Mouse (Mus musculus) cerebellum, adult 2 months (tissue): ENCODE data around the gene Nod2.

Experiments used
- CTCF ChIP-seq: fragments of 200-500 bp; IDR thresholded peaks from 2 replicates; pipeline ENCODE4 v1.5.1; 2011; ENCODE audit warnings: low read depth, mild to moderate bottlenecking, control low read depth, low read length, moderate library complexity, borderline replicate concordance; ENCODE audit not compliant: insufficient read depth
- POLR2A ChIP-seq: fragments of 200-500 bp; IDR thresholded peaks from 2 replicates; pipeline ENCODE4 v1.6.1; 2011; ENCODE audit warnings: low read length, control low read depth, borderline replicate concordance; ENCODE audit not compliant: insufficient read depth

DNA sequence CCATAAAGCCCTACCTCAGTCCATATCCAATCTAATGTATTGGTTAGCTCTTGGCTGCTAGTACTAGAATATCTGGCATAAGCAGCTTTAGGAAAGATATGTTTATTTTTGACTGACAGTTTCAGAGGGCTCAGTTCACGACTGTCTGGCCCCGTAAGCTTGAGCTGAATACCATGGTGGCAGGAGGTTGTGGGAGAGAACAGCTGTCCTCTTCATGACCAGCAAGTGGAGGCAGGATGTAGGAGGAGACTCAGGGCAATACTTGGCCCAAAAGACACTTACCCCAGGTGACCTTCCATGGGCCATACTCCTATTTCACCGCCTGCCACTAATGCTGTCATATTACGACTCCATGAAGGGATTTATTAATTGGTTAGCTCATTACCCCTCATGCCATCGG, 26.7 kb downstream of the Nod2 start:
- TF ChIP-seq CTCF, result no peak
- no peak for TF ChIP-seq POLR2A
